Mouse (Mus musculus) megakaryocyte-erythroid progenitor cell, adult 5-6 weeks (primary cell): ENCODE results near the gene Pgap2. TPM values are rescaled to one million over a fixed set of nuclear protein-coding genes. Genes with fewer than 3 reads are reported as not detected.

Experiments
- ATAC-seq: replicated peaks from 2 replicates; pipeline ENCODE4 v1.8.0; 2016; ENCODE audit warnings: mild to moderate bottlenecking, inconsistent platforms; ENCODE audit not compliant: severe bottlenecking, poor library complexity, low FRiP score, low TSS enrichment
- total RNA-seq, 2 experiments: library from RNA; stranded (forward) in 1 of 2; stranded (reverse) in 1 of 2; fragments of 200-1000, 215-1000 nt in 1 of 2; fragments of >200 nt in 1 of 2; fragmentation: Nextera tagmentation in 1 of 2; gene quantifications; 2 replicates each; pipeline ENCODE4 v1.2.3; 2014 to 2017

The Pgap2 gene
- total RNA-seq, 2 experiments from 2014 or later, result 21.8 to 40.0 TPM

DNA sequence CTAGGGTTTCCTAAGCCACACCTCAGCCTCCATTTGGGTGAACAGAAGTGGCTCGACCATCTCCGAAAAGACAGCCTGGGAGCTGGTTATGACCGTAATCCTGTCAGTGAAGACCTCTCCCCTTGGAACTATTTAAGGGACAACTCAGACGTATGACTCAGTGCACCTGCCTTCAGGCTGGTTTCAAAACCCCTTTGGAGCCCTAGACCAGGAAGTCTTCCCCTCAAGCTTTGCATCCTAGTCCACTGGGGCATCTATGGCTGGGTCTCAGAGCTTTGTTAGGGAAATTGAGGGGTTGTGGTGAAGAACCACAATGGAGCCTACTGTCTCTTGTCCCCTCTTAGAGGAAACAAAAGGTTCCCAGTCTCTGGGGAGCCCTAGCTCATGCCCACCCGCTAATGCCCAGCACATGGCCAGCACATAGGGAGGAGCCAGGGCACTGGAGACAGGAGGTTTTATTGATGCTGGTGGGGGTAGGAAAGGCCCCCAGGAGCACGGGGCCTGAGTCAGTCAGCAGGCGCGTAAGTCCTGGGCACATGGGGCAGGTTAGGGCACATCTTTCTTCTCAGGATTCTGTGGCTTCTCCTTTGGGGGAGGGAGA, 28.8 kb downstream of the Pgap2 start:
- ATAC-seq, result no peak

DNA sequence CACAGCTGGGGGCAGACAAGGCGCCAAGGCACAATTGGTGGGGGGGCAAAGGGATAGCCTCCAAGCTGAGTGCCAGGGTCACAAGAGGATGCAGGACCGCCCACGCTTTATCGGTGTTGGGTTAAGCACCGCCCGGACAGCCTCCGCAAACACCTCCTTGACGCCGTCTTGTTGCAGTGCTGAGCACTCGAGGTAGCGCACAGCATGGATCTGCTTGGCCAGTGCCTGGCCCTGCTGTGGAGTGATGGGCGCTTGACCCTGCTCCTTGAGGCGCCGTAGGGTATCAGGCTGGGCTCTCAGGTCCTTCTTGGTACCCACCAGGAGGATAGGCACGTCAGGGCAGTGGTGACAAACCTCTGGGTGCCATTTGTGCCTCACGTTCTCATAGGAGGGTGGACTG, 29.6 kb downstream of the Pgap2 start:
- no peak for ATAC-seq

GRCm38 (mm10) chr7:102242371-102242770, 32.4 kb downstream of the Pgap2 start:
- peak; percentile 47 for ATAC-seq

DNA sequence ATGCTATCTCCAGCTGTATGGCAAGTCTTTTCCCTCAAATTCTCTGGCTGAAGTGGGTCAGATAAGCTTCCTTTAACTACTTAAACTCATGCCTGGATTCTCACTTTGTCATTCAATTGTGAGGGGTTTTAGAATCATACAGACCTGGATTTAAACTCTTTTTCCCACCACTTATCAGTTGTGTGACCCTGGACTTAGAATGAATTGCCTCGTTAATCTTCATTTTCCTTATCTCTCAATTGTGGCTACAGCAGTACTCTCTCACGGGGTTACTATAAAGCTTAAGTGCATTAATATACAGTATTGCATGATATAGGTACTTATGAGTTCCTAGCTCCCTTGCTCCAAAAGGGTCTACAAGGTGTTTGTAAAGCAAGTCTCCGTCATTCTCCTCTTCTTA, 32.9 kb downstream of the Pgap2 start:
- ATAC-seq, result no peak

GRCm38 (mm10) chr7:102243870-102244269, 33.9 kb downstream of the Pgap2 start:
- ATAC-seq, result no peak

DNA sequence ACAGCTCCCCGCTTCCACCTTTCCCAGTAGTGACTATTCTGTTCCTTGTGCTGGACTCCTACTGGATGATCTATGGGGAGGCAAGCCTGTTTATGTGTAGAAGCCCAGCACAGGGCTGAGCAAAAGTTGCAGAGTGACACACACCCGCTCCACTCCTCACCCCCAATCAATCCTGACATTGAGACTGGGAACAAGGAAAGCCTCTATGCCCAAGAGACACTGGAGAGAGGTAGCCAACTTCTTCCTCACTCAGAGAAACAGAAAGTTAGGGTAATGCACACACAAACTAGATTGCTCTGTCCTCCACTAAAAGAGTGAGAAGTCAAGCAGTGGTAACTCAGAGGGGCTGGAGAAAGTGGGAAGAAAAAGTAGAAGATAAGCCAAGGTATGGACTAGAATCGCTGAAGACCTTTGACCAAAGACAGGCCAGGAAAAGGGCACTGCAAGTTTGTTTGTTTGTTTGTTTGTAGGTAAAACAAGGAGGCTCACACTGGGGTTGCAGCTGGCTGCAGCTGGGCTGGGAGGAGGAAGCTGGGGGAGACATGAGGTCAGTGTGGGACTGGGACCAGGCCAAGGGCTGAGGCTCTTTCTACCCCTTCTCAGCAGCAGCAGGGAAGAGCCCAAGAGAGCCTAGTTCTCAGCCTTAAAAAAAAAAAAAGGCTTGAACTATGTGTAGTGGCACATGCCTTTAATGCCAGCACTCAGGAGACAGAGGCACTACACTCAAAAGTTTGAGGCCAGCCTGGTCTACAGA, 35.0 kb downstream of the Pgap2 start:
- no peak for ATAC-seq

DNA sequence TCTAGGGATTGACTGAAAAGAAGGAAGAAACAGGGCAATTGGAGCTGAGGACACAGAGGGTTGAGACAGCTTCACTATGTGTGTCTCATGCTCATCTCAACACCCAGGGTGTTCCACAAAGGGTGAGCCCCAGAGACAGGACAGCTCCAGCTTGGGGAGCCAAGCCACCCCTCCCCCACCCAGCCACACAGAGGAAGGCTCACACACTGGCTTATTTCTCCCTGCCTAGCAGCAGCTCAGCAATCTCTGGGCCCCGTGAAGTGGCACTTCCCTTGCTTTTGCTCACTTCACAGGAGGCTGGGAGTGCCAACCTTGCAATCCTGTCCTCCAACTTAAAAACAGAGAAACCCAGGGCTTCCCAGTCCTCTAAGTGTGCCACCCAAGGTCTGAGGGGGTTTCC, 35.8 kb downstream of the Pgap2 start:
- no peak for ATAC-seq

DNA sequence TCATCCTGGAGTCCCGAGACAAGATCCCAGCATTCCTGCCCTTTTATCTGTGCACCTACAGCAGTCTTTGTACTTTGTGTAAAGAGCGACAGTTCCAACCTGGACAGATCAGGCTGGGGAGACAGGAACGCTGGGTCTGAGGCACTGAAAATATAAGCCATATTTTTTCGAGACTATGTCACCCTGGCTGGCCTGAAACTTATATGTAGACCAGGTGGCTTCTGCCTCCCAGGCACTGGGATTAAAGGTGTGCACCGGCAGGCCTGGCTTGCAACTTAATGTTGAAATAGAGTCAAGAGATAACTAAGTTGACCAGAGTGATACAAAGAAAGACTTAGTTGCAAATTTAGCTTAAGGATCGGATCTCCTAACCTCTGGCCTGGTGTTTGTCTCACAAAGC, 36.3 kb downstream of the Pgap2 start:
- ATAC-seq, result no peak

DNA sequence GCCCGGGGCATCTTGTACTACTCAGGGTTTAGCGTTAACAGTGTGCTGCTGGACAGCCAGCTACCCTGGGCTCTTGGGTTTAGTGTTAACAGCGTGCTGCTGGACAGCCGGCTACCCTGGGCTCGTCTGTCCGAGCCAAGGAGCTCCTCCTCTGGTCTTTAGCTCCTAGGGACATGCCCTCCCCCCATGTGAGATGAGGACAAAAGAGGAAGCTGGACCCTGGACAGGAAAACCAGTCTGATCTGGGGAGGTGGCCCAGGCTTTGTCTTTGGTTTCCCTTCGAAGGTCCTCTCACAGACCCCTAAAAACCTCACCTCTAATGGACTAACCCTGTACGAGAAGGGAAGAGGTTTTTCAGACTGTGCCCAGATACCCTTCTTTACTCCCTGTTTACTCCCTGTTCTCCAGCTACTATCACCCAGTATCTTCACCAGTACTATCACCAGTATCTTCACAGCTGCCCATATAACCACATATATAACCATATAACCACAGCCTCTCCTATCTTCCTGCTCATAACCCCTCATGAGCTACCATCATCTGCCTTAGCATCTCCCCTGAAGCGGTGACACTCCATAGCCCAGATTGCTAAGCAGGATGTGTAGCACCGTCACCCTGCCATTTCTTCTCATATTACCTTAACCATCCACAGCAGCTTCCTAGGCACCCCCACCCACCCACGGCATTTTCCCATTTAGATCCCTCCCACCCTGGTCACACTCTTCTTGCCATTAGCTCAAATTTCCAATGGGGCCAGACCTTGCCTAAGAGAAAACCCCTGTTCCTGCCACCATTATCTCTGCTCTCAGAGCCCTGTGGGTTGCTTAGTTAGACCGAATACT, 37.2 kb downstream of the Pgap2 start:
- ATAC-seq, result no peak

GRCm38 (mm10) chr7:102248691-102249404, 38.8 kb downstream of the Pgap2 start:
- ATAC-seq, result peak; percentile 44

DNA sequence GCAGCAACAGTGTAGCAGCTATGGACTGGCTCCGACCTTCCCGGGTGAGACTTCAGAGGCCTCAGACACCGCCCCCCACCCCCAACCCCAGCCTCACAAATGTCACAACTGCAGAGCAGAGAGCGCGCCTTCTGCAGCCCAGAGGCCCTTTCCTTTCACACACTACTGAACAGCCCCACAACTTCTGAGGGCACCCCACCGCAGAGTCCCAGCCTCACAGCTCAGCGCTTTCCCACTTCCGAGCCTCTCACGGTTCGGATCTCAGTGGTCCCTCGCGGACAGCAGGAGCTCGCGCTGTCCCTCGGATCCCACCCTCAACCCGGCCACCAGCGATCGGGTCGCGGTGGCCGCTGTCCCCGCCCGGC, 39.5 kb downstream of the Pgap2 start:
- ATAC-seq, result peak; percentile 5; the same call in 1 of the 2 replicates

GRCm38 (mm10) chr7:102249896-102250630, 40.1 kb downstream of the Pgap2 start:
- peak; percentile 34 for ATAC-seq

DNA sequence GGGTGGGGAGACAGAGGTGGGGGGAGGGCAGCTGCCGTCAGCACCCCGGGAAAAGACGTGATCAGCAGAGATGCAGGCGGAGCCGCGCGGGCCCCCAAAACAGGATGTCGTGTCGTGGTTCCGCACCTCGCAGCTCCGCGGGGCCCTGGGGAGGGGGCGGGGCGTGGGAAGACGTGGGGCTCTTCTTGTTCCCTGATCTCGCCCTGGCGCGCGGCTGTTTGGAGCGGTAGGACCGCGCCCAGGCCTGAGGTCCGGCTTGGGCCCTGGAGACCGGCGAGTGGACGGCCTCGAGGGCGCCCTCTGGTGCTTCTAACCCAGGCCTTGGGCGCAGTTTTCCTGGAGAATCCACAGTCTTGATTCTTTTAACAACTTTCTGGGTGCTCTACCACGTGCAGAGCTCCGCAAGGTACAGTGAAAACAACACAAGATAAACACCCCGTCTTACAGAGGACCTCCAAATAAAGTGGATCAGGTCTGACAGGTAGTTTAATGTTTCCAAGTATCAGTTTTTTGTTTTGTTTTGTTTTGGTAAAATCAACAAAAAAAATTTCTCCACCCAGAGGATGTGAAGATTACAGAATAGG, 40.7 kb downstream of the Pgap2 start:
- peak; percentile 38 for ATAC-seq

DNA sequence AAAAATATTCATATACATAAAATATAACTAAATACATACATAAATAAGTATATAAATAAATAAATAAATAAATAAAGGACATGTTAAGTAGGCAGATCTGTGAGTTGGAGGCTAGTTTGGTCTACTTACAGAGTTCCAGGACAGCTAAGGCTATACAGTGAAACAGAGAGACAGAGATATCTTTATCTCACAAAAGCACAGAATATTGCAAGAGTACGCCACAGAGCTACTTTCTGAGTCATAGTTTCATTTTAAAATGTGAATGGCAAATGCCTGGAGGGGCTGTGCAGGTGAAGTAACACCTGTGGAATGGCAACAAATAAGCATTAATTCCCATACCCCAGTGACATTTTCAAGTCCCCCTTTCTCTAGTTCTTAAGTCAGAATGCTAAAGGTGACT, 43.6 kb downstream of the Pgap2 start:
- no peak for ATAC-seq

- no peak for ATAC-seq
Observed at GRCm38 (mm10) chr7:102255954-102256353, 45.9 kb downstream of the Pgap2 start, which contains the start of gene Rhog. Gene Rhog (minus strand): TSS chr7:102256054.

GRCm38 (mm10) chr7:102256636-102257035, 46.6 kb downstream of the Pgap2 start:
- ATAC-seq, result no peak

- peak; percentile 58; the same call in 1 of the 2 replicates for ATAC-seq
Observed at GRCm38 (mm10) chr7:102258189-102258588, 48.2 kb downstream of the Pgap2 start.

- ATAC-seq, result no peak
Observed at GRCm38 (mm10) chr7:102258753-102259152, 48.7 kb downstream of the Pgap2 start.
